Mouse (Mus musculus): Measurements from ENCODE around the gene Wfdc3. TPM values are rescaled to one million over a fixed set of nuclear protein-coding genes. Genes with fewer than 3 reads are reported as not detected.

Wfdc3 gene
- 1 to 10 TPM in 3 of 4 experiments, under 1 TPM in 1; 0.99 to 2.4 (median 1.8) TPM for total RNA-seq (2022)

DNA sequence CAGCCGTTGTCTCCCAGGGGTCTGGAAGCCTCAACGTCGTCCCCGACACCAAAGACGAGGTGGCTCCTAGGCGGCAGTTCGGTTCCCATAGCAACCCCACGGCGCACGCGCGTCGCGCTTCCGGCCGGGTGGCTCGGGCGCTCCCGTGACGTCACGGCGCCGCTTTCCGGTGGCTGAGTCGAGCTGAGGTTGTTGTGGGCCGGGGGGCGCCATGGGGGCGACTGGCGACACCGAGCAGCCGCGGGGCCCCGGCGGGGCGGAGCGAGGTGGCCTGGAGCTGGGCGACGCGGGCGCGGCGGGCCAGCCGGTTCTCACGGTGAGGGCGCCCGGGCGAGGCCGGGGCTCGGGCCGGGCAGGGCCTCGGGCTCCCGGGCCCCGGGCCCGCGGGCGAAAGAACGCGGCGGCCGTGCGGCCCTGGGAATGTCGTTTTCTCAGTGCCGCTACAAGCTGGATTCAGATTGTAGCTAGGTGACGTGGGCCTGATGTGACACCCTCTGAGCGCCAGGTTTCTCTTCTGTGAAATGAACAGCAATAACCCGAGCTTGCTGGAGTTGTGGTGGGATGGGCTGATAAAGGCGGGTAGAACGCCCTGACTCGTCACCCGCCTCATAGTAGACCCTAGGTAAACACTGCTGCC lies at the start of gene Wfdc3, which contains the start of gene Dnttip1:
Gene Wfdc3, minus strand, starts transcription at position 89 of the 637 bp plus-strand sequence.
Gene Dnttip1, plus strand, starts transcription at position 141 of the 637 bp plus-strand sequence.
- DNase-seq (ENCODE audit: low spot score in 2 of 2), result peak; percentile 87 to 91

DNA sequence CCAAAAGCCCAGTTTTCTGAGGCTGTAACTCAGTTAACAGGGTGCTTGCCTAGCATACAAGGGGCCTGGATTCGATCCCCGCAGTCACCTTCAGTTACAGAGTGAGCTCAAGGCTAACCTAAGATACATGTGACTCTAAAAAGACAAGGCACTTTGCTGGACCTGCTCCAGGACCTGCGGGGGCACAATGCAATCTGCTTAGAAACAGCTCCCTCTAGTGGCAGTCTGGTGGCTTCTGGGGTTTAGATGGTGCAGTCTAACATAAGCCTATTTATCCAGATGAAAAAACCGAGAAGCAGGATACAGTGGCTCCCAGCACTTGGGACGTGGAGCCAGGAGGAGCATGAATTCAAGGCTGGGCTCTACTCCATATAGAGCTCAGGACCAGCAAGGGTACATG lies 48.6 kb upstream of the Wfdc3 start:
- DNase-seq (ENCODE audit: low spot score in 2 of 2), result peak; percentile 80 to 86

DNA sequence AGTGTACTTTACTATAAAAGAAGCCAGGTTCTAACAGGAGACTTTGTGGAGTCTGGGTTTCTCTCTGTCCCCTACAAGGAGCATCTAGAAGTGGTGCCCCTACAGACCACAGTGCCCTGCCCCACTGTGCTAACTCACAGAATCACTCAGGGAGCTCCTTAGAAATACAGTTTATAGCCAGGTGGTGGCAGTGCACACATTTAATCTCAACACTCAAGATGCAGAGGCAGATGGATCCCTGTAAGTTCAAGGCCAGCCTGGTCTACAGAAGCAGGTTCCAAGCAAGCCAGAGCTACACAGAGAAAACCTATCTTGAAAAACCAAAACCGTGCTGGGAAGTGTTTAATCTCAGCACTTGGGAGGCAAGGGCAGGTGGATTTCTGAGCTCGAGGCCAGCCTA lies 48.0 kb upstream of the Wfdc3 start:
- no peak for DNase-seq (ENCODE audit: low spot score in 2 of 2)

DNA sequence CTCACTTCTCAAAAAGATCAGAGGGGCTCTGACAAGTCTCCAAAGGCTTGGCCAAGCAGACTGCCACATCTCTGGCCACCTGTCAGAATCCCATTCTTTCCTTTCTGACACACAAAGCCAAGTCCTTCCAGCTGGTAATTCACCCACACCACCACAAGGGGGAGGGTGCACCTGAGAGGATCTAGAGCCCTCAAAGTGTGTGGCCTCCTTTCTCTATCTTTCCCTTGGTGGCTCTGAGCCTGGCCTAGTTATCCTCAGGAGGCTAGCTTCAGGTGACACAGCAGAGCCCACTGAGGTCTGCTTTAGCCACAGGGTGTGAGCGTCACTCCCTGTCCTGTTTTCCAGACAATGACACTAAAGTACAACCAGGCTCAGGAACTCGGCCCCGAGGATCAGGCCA lies 47.5 kb upstream of the Wfdc3 start:
- DNase-seq (ENCODE audit: low spot score in 2 of 2), result peak in 1 of 2 experiments; percentile 51

DNA sequence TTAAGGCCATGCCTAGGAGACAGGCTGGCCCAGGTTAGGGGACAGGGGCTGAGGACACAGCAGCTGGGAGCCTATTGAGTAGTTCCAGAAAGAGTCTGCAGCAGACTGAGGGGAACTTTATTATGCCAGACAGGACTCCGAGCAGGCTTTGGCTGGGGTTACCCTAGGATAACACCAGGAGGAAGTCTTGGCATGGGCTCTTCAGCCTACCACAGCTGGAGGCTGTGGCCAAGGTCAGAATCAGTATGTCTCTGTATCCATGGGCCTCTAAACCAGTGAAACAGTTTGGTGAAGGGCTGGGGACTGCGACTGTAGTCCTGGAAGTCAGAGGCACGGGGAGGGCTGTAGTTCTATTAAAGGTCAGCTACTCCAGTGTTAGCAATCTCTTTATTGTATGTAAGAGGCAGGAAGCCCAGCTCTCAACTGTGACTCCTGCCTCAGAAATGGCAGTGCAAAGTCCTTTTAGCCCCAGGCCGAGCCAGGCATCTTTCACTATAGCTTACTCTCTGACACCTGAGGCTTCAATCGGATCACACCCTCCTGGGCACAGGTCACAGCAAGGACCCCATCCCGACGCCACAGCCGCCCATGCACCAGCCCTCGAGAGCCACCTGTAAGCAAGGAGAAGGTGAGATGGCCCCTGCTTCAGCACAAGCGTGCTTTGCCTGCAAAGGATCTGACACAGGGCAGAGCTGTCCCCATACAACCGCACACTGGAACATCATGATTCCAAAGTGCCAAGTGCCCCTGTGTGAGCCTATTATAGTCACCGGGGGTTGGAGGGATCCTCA lies 46.9 kb upstream of the Wfdc3 start:
- no peak for DNase-seq (ENCODE audit: low spot score in 2 of 2)

DNA sequence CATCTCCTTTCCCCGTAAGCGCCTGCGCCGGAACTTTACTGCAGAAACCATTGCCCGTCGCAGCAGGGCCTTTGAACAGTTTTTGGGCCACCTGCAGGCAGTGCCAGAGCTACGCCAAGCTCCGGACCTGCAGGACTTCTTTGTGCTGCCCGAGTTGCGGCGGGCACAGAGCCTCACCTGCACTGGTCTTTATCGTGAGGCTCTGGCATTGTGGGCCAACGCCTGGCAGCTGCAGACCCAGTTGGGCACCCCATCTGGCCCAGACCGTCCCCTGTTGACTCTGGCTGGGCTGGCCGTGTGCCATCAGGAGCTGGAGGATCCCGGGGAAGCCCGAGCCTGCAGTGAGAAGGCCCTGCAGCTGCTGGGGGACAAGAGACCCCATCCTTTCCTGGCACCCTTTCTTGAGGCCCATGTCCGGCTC lies 46.1 kb upstream of the Wfdc3 start:
- DNase-seq (ENCODE audit: low spot score in 2 of 2), result no peak

DNA sequence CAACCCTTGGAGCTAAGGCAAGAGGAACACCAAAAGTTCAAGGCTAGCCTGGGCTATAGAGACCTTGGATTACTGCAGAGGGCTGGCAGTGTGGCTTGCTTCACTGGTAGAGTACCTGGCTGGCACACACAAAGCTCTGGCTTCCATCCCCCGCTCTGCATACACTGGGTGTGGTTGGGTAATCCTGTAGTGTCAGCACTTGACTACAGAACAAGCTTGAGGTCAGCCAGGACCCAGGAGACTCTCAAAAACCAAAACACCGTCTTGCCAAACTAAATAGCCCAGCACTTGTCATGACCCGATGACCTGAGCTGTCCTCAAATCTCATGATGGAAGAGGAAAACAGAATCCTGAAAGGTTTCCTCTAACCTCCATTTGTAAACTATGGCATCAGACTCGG lies 44.7 kb upstream of the Wfdc3 start:
- no peak for DNase-seq (ENCODE audit: low spot score in 2 of 2)

DNA sequence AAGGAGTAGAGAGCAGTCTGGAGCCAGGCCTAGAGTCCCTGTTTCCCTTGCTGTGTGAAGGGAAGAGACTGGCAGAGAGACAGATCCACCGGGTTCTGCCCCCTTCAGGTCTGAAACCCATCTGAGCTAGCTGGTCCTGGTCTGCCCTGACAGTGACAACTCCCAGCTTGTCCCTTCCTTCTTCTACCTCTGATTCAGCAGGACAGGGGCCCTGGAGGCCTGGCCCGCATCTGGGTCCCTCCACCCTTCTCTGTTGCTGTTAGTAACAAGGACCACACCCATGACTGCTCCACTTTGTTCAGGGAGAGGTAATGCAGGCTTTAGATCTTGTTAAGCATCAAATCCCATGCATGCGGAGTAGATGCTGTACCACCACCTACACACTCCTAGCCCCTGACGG lies 42.7 kb upstream of the Wfdc3 start:
- DNase-seq (ENCODE audit: low spot score in 2 of 2), result no peak

DNA sequence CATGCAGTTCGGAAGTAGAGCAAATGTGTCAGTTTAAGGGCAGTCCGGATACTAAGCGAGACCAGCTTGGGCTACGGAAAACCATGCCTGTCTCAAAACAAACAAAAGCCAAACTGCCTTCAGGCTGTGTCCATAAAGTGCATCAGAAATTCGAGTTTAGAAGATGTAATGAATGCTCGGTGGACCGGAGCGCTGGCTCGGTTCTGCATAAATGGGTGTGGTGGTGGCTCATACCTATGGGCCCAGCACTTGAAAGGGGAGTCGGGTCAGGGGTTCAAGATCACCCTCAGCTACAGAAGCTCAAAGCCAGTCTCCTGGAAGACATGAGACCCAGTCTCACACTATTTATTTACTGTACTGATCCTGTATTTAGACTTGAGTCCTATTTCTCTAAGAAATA lies 42.0 kb upstream of the Wfdc3 start:
- DNase-seq (ENCODE audit: low spot score in 2 of 2), result no peak

DNA sequence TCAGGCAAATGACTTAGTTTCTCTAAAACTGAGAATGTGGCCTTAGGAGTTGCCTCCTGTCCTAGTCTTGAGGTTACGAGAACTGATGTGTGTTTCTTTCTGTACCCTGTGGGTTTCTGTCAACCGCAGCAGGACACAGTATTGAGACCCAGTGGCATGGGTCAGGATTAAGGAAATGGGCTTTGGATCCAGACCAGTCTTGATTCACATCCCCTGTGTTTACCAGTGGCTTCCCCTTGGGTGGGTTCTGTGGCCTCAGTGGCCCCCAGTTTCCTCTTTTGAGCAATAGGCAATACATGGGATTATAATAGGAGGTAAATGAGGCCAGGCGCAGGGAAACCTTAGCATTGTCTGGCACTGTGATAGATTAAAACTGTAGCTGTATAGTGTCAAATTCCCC lies 41.3 kb upstream of the Wfdc3 start:
- no peak for DNase-seq (ENCODE audit: low spot score in 2 of 2)

DNA sequence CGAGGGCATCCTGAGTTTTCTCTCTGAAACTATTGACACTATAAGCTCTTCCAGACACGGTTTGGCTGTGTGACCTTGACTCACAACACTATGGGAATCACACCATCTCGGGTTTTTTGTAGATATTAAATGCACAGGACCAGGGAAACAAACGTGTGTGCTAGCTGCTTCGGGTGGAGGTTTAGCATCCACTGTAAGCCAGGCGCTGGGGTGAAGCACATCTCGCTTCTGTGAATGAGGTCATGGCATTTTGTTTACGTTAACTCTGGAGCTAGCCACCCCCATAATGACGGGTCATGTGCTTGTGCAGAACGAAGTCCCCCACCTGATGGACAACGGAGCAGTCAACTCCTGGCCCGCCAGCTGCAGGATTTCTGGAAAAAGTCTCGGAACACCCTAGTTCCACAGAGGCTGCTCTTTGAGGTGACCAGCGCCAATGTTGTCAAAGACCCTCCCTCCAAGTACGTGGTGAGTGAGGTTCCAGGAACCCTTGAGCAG lies 40.7 kb upstream of the Wfdc3 start:
- no peak for DNase-seq (ENCODE audit: low spot score in 2 of 2)

DNA sequence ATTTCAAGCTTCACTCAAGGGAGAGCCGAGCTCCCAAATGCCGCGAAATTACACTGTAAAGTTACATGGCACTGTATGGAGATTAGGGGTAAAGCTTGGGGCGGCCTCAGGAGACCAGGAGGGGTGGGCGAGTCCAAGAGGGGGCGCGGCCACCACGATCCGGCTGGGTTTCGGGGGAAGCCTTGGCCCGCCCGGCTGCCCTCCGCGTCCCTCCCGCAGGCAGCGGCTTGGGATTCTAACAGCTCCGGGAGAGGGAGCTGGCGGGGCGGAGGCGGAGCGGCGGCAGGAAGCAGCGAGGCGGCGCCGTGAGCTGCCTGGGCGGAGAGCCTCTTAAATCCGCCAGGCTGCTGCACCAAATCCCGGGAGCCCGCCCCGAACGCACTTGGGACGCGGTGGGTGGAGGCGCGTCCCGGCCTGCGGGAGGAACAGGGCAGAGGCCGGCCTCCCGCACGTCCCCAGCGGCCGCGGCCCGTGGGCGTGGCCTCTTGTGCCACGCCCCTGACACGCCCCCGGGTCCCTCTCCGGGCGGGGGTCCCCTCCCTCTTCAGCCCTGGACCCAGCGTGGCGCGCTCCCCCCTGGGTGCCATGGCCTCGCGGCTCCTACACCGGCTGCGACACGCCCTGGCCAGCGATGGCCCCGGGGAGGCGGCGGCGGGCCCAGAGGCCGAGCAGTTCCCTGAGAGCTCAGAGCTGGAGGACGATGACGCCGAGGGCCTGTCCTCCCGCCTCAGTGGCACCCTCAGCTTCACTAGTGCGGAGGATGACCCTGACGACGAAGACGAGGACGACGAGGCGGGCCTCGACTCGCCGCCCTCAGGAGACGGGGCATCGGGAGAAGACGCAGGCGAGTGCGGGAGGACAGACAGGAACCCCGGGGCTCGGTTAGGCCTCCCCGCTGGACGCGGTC lies 40.0 kb upstream of the Wfdc3 start, which contains the start of gene Snx21:
Gene Snx21, plus strand, starts transcription at position 343 of the 907 bp plus-strand sequence.
- peak; percentile 76 to 82 for DNase-seq (ENCODE audit: low spot score in 2 of 2)

DNA sequence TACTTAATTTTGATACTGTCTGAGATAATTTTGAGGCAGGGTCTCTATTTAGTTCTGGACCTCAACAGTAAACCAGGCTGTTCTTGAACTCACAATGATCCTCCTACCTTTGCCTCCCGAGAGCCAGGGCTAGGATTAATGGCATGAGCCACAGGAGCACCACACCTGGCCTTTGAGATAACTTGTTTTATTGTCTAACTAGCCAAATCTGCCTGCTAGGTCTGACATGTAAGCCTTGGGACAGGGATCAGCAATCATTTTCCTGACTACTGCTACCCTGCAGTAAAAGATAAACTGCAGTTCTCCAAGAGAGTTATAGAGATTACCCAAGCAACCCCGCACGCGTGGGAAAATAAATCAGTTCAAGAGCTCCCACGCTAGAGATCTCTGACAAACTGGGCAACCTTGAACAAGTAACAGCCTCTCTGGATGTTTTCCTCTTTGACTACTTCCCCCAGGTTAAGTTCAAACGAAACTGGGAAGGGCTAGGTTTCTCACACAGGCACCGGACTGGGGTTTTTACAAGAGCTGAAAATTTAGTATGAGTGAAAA lies 39.2 kb upstream of the Wfdc3 start:
- DNase-seq (ENCODE audit: low spot score in 2 of 2), result no peak

DNA sequence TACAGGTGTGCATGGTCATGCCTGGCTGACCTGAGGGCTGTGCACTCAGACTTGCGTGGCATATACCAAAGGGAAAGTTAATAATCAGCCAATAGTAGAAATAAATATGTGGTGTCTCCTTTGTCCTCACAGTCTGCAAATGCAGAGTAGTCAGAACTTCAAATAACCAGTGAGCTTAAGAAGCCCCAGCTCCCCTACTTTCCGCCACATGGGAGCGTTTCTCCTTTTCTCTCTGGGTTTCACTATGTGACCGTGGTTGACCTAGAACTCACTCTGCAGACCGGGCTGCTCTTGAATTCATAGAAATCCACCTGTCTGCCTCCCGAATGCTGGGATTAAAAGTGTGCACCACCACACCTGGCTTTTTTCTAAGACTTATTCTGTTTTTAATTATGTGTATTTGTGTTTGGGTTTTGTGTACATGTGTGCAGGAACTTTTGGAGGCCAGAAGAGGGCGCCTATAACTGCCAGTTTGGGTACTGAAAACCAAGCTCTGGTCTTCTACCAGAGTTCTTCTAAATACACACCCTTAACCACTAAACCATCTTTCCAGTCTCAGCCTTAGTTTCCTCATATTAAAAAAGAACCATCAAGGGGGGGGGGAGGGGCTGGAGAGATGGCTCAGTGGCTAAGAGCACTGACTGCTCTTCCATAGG lies 38.3 kb upstream of the Wfdc3 start:
- DNase-seq (ENCODE audit: low spot score in 2 of 2), result no peak

DNA sequence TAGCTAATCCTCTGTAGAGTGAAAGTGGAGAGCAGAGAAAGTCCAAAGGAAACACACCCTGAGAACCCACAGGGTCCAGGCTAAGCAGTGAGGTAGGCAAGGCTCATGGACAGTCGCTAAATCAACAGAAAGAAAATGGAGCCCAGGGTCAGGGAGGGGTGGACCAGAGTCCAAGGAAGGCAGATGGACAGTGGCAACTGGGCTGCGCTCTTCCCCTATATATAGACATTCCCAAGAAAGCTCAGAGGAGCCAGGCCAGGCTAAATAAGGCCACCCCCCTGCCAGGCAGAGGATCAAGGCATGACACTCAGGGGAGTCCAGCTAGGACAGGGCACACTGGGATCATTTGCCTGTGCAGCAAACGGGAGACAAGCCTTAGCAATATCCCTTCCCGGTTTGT lies 36.1 kb upstream of the Wfdc3 start:
- DNase-seq (ENCODE audit: low spot score in 2 of 2), result no peak

DNA sequence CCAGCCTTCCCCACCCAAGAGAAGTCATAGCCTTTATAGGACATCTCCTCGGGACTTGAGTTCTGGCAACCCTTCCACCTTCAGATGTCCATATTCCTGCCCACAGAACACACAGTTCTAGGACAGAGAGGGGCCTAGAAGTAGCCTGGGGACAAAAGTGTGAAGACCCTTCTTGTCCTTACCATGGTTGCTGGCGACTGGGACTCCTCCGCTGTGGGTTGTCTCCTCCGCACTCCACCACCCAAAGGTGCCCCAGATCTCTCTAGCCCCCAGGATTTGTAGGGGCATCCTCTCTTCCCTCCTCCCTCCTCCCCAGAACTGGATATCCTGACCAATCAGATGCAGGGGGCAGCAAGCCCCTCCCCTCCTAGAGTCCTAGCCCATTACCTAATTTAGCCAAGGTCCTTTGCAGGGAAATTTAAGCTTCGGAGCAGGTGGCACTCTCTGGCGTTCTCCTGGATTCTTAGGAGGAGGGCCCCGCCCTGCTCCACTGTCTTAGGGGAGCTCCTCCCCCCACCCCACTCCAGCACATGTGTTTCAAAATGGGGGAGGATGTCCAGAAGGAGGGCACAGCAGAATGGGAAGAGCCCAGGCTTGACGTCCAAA lies 33.9 kb upstream of the Wfdc3 start, which contains the start of gene Tnnc2:
Gene Tnnc2, minus strand, starts transcription at position 487 of the 606 bp plus-strand sequence.
- no peak for DNase-seq (ENCODE audit: low spot score in 2 of 2)

DNA sequence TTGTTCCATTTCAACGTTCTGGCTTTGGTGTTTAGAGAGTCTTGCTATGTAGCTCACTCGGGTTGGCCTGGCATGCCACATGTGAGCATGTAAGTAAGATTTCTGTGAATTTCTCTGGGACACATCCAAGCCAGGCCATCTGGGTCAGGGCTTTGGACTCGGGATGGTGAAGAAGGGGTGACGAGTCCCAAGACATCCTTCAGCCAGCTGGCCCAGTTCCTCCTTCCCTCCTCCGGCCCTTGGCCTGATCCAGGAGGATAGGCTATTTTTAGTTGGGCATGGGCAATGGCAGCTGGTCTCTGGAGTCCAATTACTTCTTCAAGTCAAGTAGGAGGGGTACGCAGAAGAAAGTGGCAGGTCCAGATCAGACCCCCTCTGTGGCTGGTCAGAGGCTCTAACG lies 33.1 kb upstream of the Wfdc3 start:
- DNase-seq (ENCODE audit: low spot score in 2 of 2), result no peak

DNA sequence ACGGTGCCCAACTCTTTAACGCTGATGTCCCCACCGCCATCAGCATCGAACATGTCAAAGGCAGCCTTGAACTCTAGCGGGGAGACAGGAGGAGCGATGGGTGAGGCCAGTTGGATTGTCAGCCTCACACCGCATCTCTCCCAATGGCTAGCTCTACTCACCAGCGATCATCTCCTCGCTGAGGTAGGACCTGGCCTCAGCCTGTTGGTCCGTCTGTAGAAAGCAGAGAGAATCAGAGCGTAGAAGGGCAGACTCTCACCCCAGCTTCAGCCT lies 32.2 kb upstream of the Wfdc3 start:
- no peak for DNase-seq (ENCODE audit: low spot score in 2 of 2)

DNA sequence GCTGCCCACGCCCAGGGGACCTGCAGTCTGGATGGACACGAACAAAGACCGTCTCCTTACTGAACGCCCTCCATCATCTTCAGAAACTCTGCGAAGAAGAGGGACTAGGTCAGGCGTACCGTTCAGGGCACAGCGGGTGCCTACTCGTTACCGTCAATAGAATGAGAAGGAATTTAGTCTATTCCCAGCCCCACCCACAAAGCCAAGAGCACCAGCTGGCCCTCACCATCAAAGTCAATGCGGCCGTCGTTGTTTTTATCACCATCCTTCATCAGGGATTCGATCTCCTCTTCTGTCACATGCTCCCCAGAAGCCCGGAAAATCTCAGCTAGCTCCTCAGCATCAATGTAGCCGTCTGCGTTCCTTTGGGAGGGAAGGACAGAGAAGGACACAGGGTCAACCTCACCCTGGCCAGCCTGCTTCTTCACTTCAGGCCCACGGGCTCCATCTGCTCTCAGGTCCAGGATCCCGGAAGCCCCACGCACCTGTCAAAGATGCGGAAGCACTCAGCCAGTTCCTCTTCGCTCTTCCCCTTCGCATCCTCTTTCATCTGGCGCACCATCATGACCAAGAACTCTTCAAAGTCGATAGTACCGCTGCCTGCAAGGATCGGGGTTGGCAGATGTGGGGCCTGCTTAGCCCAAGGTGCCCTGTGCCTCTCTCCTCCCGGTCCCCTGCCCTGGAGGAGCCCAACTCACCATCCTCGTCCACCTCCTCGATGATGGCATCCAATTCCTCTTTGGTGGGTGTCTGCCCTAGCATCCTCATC lies 31.7 kb upstream of the Wfdc3 start:
- DNase-seq (ENCODE audit: low spot score in 2 of 2), result no peak

DNA sequence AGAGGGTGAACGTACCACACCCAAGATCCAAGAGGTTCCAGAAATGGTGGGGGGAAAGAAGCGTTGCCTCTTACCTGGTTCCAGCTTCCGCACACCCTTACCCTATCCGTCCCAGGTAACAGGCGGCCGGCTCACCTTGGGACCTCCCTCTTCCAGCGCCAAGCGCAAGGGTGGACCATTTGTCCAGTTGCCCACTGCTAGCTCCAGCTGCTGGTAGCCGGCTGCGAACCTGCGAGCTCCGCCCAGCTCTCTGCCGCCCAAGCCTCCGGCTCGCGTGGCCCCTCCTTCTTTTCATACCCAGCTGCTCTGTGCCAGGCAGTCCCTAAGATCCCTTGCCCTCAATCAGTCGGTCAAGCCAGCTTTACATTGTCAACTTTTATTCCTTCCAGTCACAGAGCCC lies 31.1 kb upstream of the Wfdc3 start:
- no peak for DNase-seq (ENCODE audit: low spot score in 2 of 2)
